Mouse (Mus musculus) embryonic facial prominence, embryonic 13.5 days (tissue): Measurements from ENCODE around the gene Gm14147. TPM values are rescaled to one million over a fixed set of nuclear protein-coding genes. Genes with fewer than 3 reads are reported as not detected.
"Not testable (repeated sequence)": the region's sequence is repeated elsewhere in the genome, so short reads cannot be mapped to it uniquely, and the experiment has no call there.

Source experiments
- ATAC-seq: fragments of 200-750 bp; cut with Nextera tagmentation; 2 replicates; pipeline ENCODE4 v1.8.0; 2017; ENCODE audit warnings: low read depth; ENCODE audit not compliant: insufficient number of reproducible peaks, insufficient read depth, low FRiP score, low TSS enrichment
- H3K27ac ChIP-seq: fragments of 300-500 bp; sonication (generic); 2 replicates; pipeline ENCODE4 v1.5.1; 2015; ENCODE audit warnings: moderate library complexity, mild to moderate bottlenecking, inconsistent platforms
- H3K27me3 ChIP-seq: fragments of 300-500 bp; sonication (generic); 2 replicates; pipeline ENCODE4 v1.6.1; 2015; ENCODE audit warnings: mild to moderate bottlenecking, inconsistent platforms
- H3K36me3 ChIP-seq: fragments of 300-500 bp; sonication (generic); 2 replicates; pipeline ENCODE4 v1.6.1; 2015; ENCODE audit warnings: mild to moderate bottlenecking, inconsistent platforms
- H3K4me1 ChIP-seq: fragments of 300-500 bp; sonication (generic); 2 replicates; pipeline ENCODE4 v1.6.1; 2015; ENCODE audit warnings: inconsistent platforms
- H3K4me2 ChIP-seq: fragments of 300-500 bp; sonication (generic); 2 replicates; pipeline ENCODE4 v1.6.1; 2015; ENCODE audit warnings: moderate library complexity, mild to moderate bottlenecking, inconsistent platforms
- H3K4me3 ChIP-seq: fragments of 300-500 bp; sonication (generic); 2 replicates; pipeline ENCODE4 v1.5.1; 2015; ENCODE audit warnings: mild to moderate bottlenecking, inconsistent platforms
- H3K9ac ChIP-seq: fragments of 300-500 bp; sonication (generic); 2 replicates; pipeline ENCODE4 v1.6.1; 2015; ENCODE audit warnings: mild to moderate bottlenecking, inconsistent platforms
- H3K9me3 ChIP-seq: fragments of 300-500 bp; sonication (generic); 2 replicates; pipeline ENCODE4 v1.6.1; 2016; ENCODE audit warnings: inconsistent platforms
- WGBS: fragments of 180-500 bp; shearing (Covaris S2); methylation state at CpG from one replicate; pipeline ENCODE4 v1.1.7; 2015; ENCODE audit warnings: mixed read lengths; 5-methylcytosine and 5-hydroxymethylcytosine counted together
- polyA plus RNA-seq: library from polyadenylated mRNA; unstranded; fragments of >200 nt; fragmentation: Nextera tagmentation; extraction: Ambion mirVana; gene quantifications from 2 replicates; pipeline ENCODE4 v1.2.1, GENCODE M21; 2015

Gm14147 gene
- not detected in 2 replicates for polyA plus RNA-seq

DNA sequence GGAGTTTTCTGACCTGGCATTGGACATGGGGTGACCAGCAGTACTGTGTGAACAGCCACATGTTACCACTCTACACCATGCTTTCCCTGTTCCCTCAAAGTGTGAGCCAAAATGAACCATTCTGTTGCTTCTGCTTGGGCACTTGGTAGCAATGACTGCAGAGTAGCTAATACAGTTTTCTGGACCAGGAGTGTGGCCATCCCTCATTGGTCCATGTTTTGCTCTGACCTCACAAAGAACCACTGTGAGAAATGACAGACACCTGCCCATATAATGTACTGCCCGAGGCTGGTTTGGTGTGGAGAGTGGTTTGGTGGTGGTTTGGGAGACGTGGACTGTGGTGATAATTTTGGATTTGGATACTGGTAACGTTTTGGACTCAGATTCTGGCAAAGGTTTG lies at the start of gene Gm14147:
Gene Gm14147 (plus strand): TSS at position 301 of the 400 bp plus-strand sequence.
- WGBS = no CpG with 5 or more reads among the region's 3 CpGs
- not testable (repeated sequence) for H3K4me1 ChIP-seq, H3K4me3 ChIP-seq, ATAC-seq, H3K36me3 ChIP-seq, H3K9ac ChIP-seq, H3K27me3 ChIP-seq, H3K4me2 ChIP-seq, H3K27ac ChIP-seq, H3K9me3 ChIP-seq

GRCm38 (mm10) chr2:151056637-151057036 lies 41.4 kb upstream of the Gm14147 start:
- no peak overlapping the region for H3K4me3 ChIP-seq
- no peak overlapping the region for H3K27ac ChIP-seq
- no peaks in the 10 kb centered on the region for H3K36me3 ChIP-seq
- ATAC-seq = no peak
- WGBS = 86% methylated on average over 1 of the region's 1 CpGs
- H3K27me3 ChIP-seq = no peaks in the 10 kb centered on the region
- H3K9ac ChIP-seq = no peak overlapping the region
- peaks cover 5% of the 10 kb centered on the region; the same call in 1 of the 2 replicates for H3K9me3 ChIP-seq
- no peaks in the 10 kb centered on the region for H3K4me1 ChIP-seq
- no peak overlapping the region for H3K4me2 ChIP-seq

GRCm38 (mm10) chr2:151092250-151092649 lies 5.8 kb upstream of the Gm14147 start, which contains the start of gene Gm14151:
Gene Gm14151 (minus strand): TSS chr2:151092350.
- no CpG with 5 or more reads among the region's 3 CpGs for WGBS
- not testable (repeated sequence) for ATAC-seq, H3K4me2 ChIP-seq, H3K9ac ChIP-seq, H3K27ac ChIP-seq, H3K36me3 ChIP-seq, H3K9me3 ChIP-seq, H3K27me3 ChIP-seq, H3K4me1 ChIP-seq, H3K4me3 ChIP-seq

Other genes starting within 250 kb of the Gm14147 start
- 68.2 and 69.5 TPM in 2 replicates for gene Abhd12, start 193.5 kb upstream of the Gm14147 start, polyA plus RNA-seq
- 52.2 and 54.9 TPM in 2 replicates for gene Gins1, start 192.8 kb upstream of the Gm14147 start, polyA plus RNA-seq
- 8.4 and 11.1 TPM in 2 replicates for gene Ninl, start 58.9 kb upstream of the Gm14147 start, polyA plus RNA-seq
- gene Nanp, start 58.8 kb upstream of the Gm14147 start, polyA plus RNA-seq = 52.5 and 53.9 TPM in 2 replicates
- not detected in 2 replicates for gene Gm14151, start 5.9 kb upstream of the Gm14147 start, polyA plus RNA-seq